Mouse (Mus musculus) brain, embryonic 14.5 days (tissue): Measurements from ENCODE around the gene Gipr.

Experiments
- CTCF ChIP-seq: fragments of 200-500 bp; IDR thresholded peaks from 2 replicates; pipeline ENCODE4 v1.5.1; 2012; ENCODE audit warnings: inconsistent platforms, mild to moderate bottlenecking, moderate library complexity, borderline replicate concordance; ENCODE audit not compliant: insufficient read depth, insufficient read length; ENCODE audit errors: extremely low read depth
- POLR2A ChIP-seq: fragments of 200-500 bp; IDR thresholded peaks from 2 replicates; pipeline ENCODE4 v1.6.1; 2012; ENCODE audit warnings: mild to moderate bottlenecking, inconsistent platforms, borderline replicate concordance; ENCODE audit not compliant: poor library complexity, insufficient read depth, insufficient read length, severe bottlenecking; ENCODE audit errors: extremely low read depth

GRCm38 (mm10) chr7:19124713-19125112, 41.2 kb downstream of the Gipr start:
- no peak for TF ChIP-seq CTCF
- TF ChIP-seq POLR2A, result no peak
